Mouse (Mus musculus): Measurements from ENCODE around the gene Zfp367.

GRCm38 (mm10) chr13:64161548-64161915, 8.5 kb upstream of the Zfp367 start, which contains the start of gene Habp4:
- TF ChIP-seq CTCF (conservative IDR thresholded peaks at IDR 0.05; ENCODE audit: low read length) (no peak), NANOG (IDR thresholded peaks at IDR 0.05; ENCODE audit: borderline replicate concordance, low read length) (no peak), POU5F1 (IDR thresholded peaks at IDR 0.05; ENCODE audit: borderline replicate concordance, low read length) (no peak)

Measured in E14TG2a.4 (cell line).